Mouse (Mus musculus): ENCODE measurements around the gene Nr2c2ap. TPM values are rescaled to one million over a fixed set of nuclear protein-coding genes. Genes with fewer than 3 reads are reported as not detected.

Nr2c2ap gene
- polyA plus RNA-seq, 1 experiment from 2014 or later = 38.2 TPM

- no peak overlapping the region for H3K9ac ChIP-seq (ENCODE audit: low read depth, low read length)
- no peak for ATAC-seq
- H3K27ac ChIP-seq (ENCODE audit: low read length) = no peak overlapping the region
- WGBS = 85% methylated on average over 3 of the region's 3 CpGs
- no peak overlapping the region for H3K4me3 ChIP-seq (ENCODE audit: low read depth, low read length)
- 0 out of 2 replicates have a peak, but pooled peaks cover 3% of the 10 kb centered on the region for H3K27me3 ChIP-seq (ENCODE audit: control insufficient read depth, insufficient read depth, low read depth, low read length)
- H3K4me1 ChIP-seq (ENCODE audit: control insufficient read depth, insufficient read depth, low read length) = peaks cover 20% of the 10 kb centered on the region
- no peaks in the 10 kb centered on the region for H3K36me3 ChIP-seq (ENCODE audit: control insufficient read depth, insufficient read depth, low read length)
- no peaks in the 10 kb centered on the region for H3K9me3 ChIP-seq (replicated peaks; ENCODE audit: control insufficient read depth, low read length, poor library complexity, severe bottlenecking)
- H3K4me2 ChIP-seq (ENCODE audit: low read length) = no peak overlapping the region
Measured at GRCm38 (mm10) chr8:70170116-70170515, 39.0 kb downstream of the Nr2c2ap start.

- Histone ChIP-seq H3K27me3 (ENCODE audit: control insufficient read depth, insufficient read depth, low read depth, low read length) (0 out of 2 replicates have a peak, but pooled peaks cover 3% of the 10 kb centered on the region), H3K4me1 (ENCODE audit: control insufficient read depth, insufficient read depth, low read length) (peaks cover 20% of the 10 kb centered on the region), H3K9me3 (replicated peaks; ENCODE audit: control insufficient read depth, low read length, poor library complexity, severe bottlenecking) (no peaks in the 10 kb centered on the region), H3K4me3 (ENCODE audit: low read depth, low read length) (no peak overlapping the region), H3K4me2 (ENCODE audit: low read length) (no peak overlapping the region), H3K27ac (ENCODE audit: low read length) (no peak overlapping the region), H3K9ac (ENCODE audit: low read depth, low read length) (no peak overlapping the region), H3K36me3 (ENCODE audit: control insufficient read depth, insufficient read depth, low read length) (no peaks in the 10 kb centered on the region)
- ATAC-seq = no peak
- 77% methylated on average over 3 of the region's 3 CpGs for WGBS
Measured at GRCm38 (mm10) chr8:70170748-70171147, 39.6 kb downstream of the Nr2c2ap start.

GRCm38 (mm10) chr8:70171240-70171639, 40.1 kb downstream of the Nr2c2ap start:
- Histone ChIP-seq H3K9me3 (replicated peaks; ENCODE audit: control insufficient read depth, low read length, poor library complexity, severe bottlenecking) (no peaks in the 10 kb centered on the region), H3K4me1 (ENCODE audit: control insufficient read depth, insufficient read depth, low read length) (peaks cover 20% of the 10 kb centered on the region), H3K27ac (ENCODE audit: low read length) (no peak overlapping the region), H3K36me3 (ENCODE audit: control insufficient read depth, insufficient read depth, low read length) (no peaks in the 10 kb centered on the region), H3K4me3 (ENCODE audit: low read depth, low read length) (no peak overlapping the region), H3K27me3 (ENCODE audit: control insufficient read depth, insufficient read depth, low read depth, low read length) (no peaks in the 10 kb centered on the region), H3K9ac (ENCODE audit: low read depth, low read length) (no peak overlapping the region), H3K4me2 (ENCODE audit: low read length) (0 out of 2 replicates have a peak overlapping the region, but pooled peaks have one; percentile 62)
- 92% methylated on average over 7 of the region's 7 CpGs for WGBS
- no peak for ATAC-seq

GRCm38 (mm10) chr8:70172043-70172681, 41.0 kb downstream of the Nr2c2ap start, which contains the start of gene Tmem161a:
Gene Tmem161a, plus strand, starts transcription at chr8:70172356.
- 2% methylated on average over 27 of the region's 27 CpGs for WGBS
- ATAC-seq = peak; percentile 95
- Histone ChIP-seq H3K4me1 (ENCODE audit: control insufficient read depth, insufficient read depth, low read length) (peaks cover 14% of the 10 kb centered on the region), H3K9ac (ENCODE audit: low read depth, low read length) (peak within 1 kb of the TSS; percentile 79), H3K4me3 (ENCODE audit: low read depth, low read length) (peak within 1 kb of the TSS; percentile 55), H3K27ac (ENCODE audit: low read length) (no peak within 1 kb of the TSS; the same call in 1 of the 2 replicates), H3K27me3 (ENCODE audit: control insufficient read depth, insufficient read depth, low read depth, low read length) (no peaks in the 10 kb centered on the region), H3K4me2 (ENCODE audit: low read length) (peak within 1 kb of the TSS; percentile 62), H3K9me3 (replicated peaks; ENCODE audit: control insufficient read depth, low read length, poor library complexity, severe bottlenecking) (no peaks in the 10 kb centered on the region), H3K36me3 (ENCODE audit: control insufficient read depth, insufficient read depth, low read length) (peaks cover 2% of the 10 kb centered on the region)

- H3K4me3 ChIP-seq (ENCODE audit: low read depth, low read length) = no peak overlapping the region
- H3K9me3 ChIP-seq (replicated peaks; ENCODE audit: control insufficient read depth, low read length, poor library complexity, severe bottlenecking) = no peaks in the 10 kb centered on the region
- no peak overlapping the region for H3K27ac ChIP-seq (ENCODE audit: low read length)
- peaks cover 5% of the 10 kb centered on the region for H3K36me3 ChIP-seq (ENCODE audit: control insufficient read depth, insufficient read depth, low read length)
- no peak overlapping the region for H3K9ac ChIP-seq (ENCODE audit: low read depth, low read length)
- ATAC-seq = no peak
- H3K4me2 ChIP-seq (ENCODE audit: low read length) = peak overlapping the region; percentile 62; the same call in 1 of the 2 replicates
- H3K4me1 ChIP-seq (ENCODE audit: control insufficient read depth, insufficient read depth, low read length) = peaks cover 14% of the 10 kb centered on the region
- 87% methylated on average over 5 of the region's 5 CpGs for WGBS
- H3K27me3 ChIP-seq (ENCODE audit: control insufficient read depth, insufficient read depth, low read depth, low read length) = no peaks in the 10 kb centered on the region
Measured at GRCm38 (mm10) chr8:70173320-70173719, 42.2 kb downstream of the Nr2c2ap start.

GRCm38 (mm10) chr8:70174079-70174478, 42.9 kb downstream of the Nr2c2ap start:
- H3K4me1 ChIP-seq (ENCODE audit: control insufficient read depth, insufficient read depth, low read length) = peaks cover 14% of the 10 kb centered on the region
- H3K9me3 ChIP-seq (replicated peaks; ENCODE audit: control insufficient read depth, low read length, poor library complexity, severe bottlenecking) = no peaks in the 10 kb centered on the region
- no peak overlapping the region for H3K4me3 ChIP-seq (ENCODE audit: low read depth, low read length)
- WGBS = 88% methylated on average over 7 of the region's 7 CpGs
- peaks cover 5% of the 10 kb centered on the region for H3K36me3 ChIP-seq (ENCODE audit: control insufficient read depth, insufficient read depth, low read length)
- H3K9ac ChIP-seq (ENCODE audit: low read depth, low read length) = no peak overlapping the region
- no peak for ATAC-seq
- H3K27ac ChIP-seq (ENCODE audit: low read length) = no peak overlapping the region
- H3K4me2 ChIP-seq (ENCODE audit: low read length) = no peak overlapping the region
- no peaks in the 10 kb centered on the region for H3K27me3 ChIP-seq (ENCODE audit: control insufficient read depth, insufficient read depth, low read depth, low read length)

GRCm38 (mm10) chr8:70178231-70178630, 47.1 kb downstream of the Nr2c2ap start:
- H3K9me3 ChIP-seq (replicated peaks; ENCODE audit: control insufficient read depth, low read length, poor library complexity, severe bottlenecking) = no peaks in the 10 kb centered on the region
- H3K4me1 ChIP-seq (ENCODE audit: control insufficient read depth, insufficient read depth, low read length) = peaks cover 2% of the 10 kb centered on the region; the same call in 1 of the 2 replicates
- peaks cover 12% of the 10 kb centered on the region for H3K36me3 ChIP-seq (ENCODE audit: control insufficient read depth, insufficient read depth, low read length)
- 97% methylated on average over 2 of the region's 2 CpGs for WGBS
- no peaks in the 10 kb centered on the region for H3K27me3 ChIP-seq (ENCODE audit: control insufficient read depth, insufficient read depth, low read depth, low read length)
- no peak overlapping the region for H3K9ac ChIP-seq (ENCODE audit: low read depth, low read length)
- no peak overlapping the region for H3K27ac ChIP-seq (ENCODE audit: low read length)
- H3K4me3 ChIP-seq (ENCODE audit: low read depth, low read length) = no peak overlapping the region
- ATAC-seq = no peak
- H3K4me2 ChIP-seq (ENCODE audit: low read length) = no peak overlapping the region

- H3K9me3 ChIP-seq (replicated peaks; ENCODE audit: control insufficient read depth, low read length, poor library complexity, severe bottlenecking) = no peaks in the 10 kb centered on the region
- no peak for ATAC-seq
- peaks cover 12% of the 10 kb centered on the region for H3K36me3 ChIP-seq (ENCODE audit: control insufficient read depth, insufficient read depth, low read length)
- H3K4me1 ChIP-seq (ENCODE audit: control insufficient read depth, insufficient read depth, low read length) = no peaks in the 10 kb centered on the region
- H3K4me3 ChIP-seq (ENCODE audit: low read depth, low read length) = no peak overlapping the region
- H3K27me3 ChIP-seq (ENCODE audit: control insufficient read depth, insufficient read depth, low read depth, low read length) = no peaks in the 10 kb centered on the region
- WGBS = 94% methylated on average over 4 of the region's 4 CpGs
- H3K9ac ChIP-seq (ENCODE audit: low read depth, low read length) = no peak overlapping the region
- no peak overlapping the region for H3K4me2 ChIP-seq (ENCODE audit: low read length)
- no peak overlapping the region for H3K27ac ChIP-seq (ENCODE audit: low read length)
Measured at GRCm38 (mm10) chr8:70179082-70179481, 47.9 kb downstream of the Nr2c2ap start.

GRCm38 (mm10) chr8:70181212-70181902, 50.2 kb downstream of the Nr2c2ap start:
- ATAC-seq = 0 out of 2 replicates have a peak, but pooled peaks have one; percentile 20
- H3K4me2 ChIP-seq (ENCODE audit: low read length) = no peak overlapping the region
- H3K4me1 ChIP-seq (ENCODE audit: control insufficient read depth, insufficient read depth, low read length) = no peaks in the 10 kb centered on the region
- H3K9ac ChIP-seq (ENCODE audit: low read depth, low read length) = no peak overlapping the region
- H3K27ac ChIP-seq (ENCODE audit: low read length) = no peak overlapping the region
- 89% methylated on average over 15 of the region's 16 CpGs for WGBS
- H3K27me3 ChIP-seq (ENCODE audit: control insufficient read depth, insufficient read depth, low read depth, low read length) = no peaks in the 10 kb centered on the region
- no peaks in the 10 kb centered on the region for H3K9me3 ChIP-seq (replicated peaks; ENCODE audit: control insufficient read depth, low read length, poor library complexity, severe bottlenecking)
- no peak overlapping the region for H3K4me3 ChIP-seq (ENCODE audit: low read depth, low read length)
- H3K36me3 ChIP-seq (ENCODE audit: control insufficient read depth, insufficient read depth, low read length) = peaks cover 12% of the 10 kb centered on the region
